Mouse (Mus musculus) liver, embryonic 16.5 days (tissue): ENCODE results near the gene Gm20431. TPM values are rescaled to one million over a fixed set of nuclear protein-coding genes. Genes with fewer than 3 reads are reported as not detected.

Experiments
- ATAC-seq: fragments of 200-750 bp; cut with Nextera tagmentation; 2 replicates; pipeline ENCODE4 v1.8.0; 2017; ENCODE audit warnings: low read depth, mild to moderate bottlenecking, moderate number of reproducible peaks, moderate library complexity
- H3K27ac ChIP-seq: fragments of 300-500 bp; sonication (generic); 2 replicates; pipeline ENCODE4 v1.5.1; 2014; ENCODE audit warnings: mild to moderate bottlenecking, low read length
- H3K27me3 ChIP-seq: fragments of 300-500 bp; sonication (generic); 2 replicates; pipeline ENCODE4 v1.6.1; 2014; ENCODE audit warnings: low read depth, low read length, mixed read lengths; ENCODE audit not compliant: control insufficient read depth, insufficient read depth
- H3K36me3 ChIP-seq: fragments of 300-500 bp; sonication (generic); 2 replicates; pipeline ENCODE4 v1.6.1; 2014; ENCODE audit warnings: mild to moderate bottlenecking; ENCODE audit not compliant: control insufficient read depth, insufficient read depth
- H3K4me1 ChIP-seq: fragments of 300-500 bp; sonication (generic); 2 replicates; pipeline ENCODE4 v1.6.1; 2014; ENCODE audit warnings: low read depth, low read length, mixed read lengths; ENCODE audit not compliant: control insufficient read depth
- H3K4me2 ChIP-seq: fragments of 300-500 bp; sonication (generic); 2 replicates; pipeline ENCODE4 v1.6.1; 2014; ENCODE audit warnings: low read depth, low read length, mixed read lengths
- H3K4me3 ChIP-seq: fragments of 300-500 bp; sonication (generic); 2 replicates; pipeline ENCODE4 v1.5.1; 2014; ENCODE audit warnings: low read depth, mild to moderate bottlenecking, low read length
- H3K9ac ChIP-seq: fragments of 300-500 bp; sonication (generic); 2 replicates; pipeline ENCODE4 v1.6.1; 2014; ENCODE audit warnings: low read depth, low read length
- H3K9me3 ChIP-seq: fragments of 300-500 bp; sonication (generic); replicated peaks from 2 replicates; pipeline ENCODE4 v1.6.1; 2016; ENCODE audit warnings: low read length; ENCODE audit not compliant: control insufficient read depth
- WGBS: fragments of 180-500 bp; shearing (Covaris S2); extraction: QIAGEN DNeasy Blood & Tissue Kit; methylation state at CpG from one replicate; pipeline ENCODE4 v1.1.7; 2014; ENCODE audit not compliant: insufficient replicate concordance; 5-methylcytosine and 5-hydroxymethylcytosine counted together
- polyA plus RNA-seq: library from polyadenylated mRNA; unstranded; fragments of >200 nt; fragmentation: Nextera tagmentation; extraction: Ambion mirVana; gene quantifications from 2 replicates; pipeline ENCODE4 v1.2.1, GENCODE M21; 2015

Gm20431 gene
- polyA plus RNA-seq, 1 experiment from 2014 or later, result not detected

DNA sequence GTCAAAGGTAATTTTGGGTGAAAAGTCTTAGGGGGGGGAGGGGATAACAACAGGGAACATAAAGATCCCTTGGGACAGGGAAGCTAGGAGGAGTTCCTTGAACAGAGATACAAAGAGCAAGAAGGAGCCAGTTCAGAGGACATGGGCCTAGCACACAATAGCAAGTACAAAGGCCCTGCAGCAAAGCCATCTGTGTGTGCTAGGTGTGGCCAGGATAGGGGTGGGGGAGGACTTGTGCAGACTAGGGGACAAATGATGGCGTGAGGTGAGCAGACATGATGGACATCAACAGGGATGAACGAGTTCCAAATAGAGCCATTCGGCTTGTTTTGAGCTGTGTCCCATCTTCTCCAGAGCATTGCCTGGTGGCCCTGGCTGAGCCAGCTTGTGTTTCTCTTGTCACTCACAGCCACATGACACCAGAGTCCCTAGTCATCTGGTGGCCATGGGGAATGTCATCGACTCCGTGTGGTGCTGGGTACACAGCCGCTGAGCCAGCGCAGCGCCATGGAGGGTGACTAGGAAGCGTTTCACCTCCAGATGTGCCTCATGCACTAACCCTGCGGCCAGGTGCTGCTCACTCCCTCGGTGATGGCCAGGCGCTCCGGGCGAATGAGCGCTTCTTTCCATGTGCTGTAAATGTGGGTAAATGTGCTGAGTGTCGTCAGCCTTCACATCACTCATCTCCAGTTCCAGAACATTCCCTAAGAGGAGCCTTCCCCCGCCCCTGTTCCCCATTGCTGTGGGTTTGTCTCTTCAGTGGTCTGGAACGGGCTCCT lies 89.7 kb downstream of the Gm20431 start:
- Histone ChIP-seq H3K27ac (no peak overlapping the region), H3K4me2 (no peak overlapping the region), H3K36me3 (no peaks in the 10 kb centered on the region), H3K27me3 (no peaks in the 10 kb centered on the region), H3K4me1 (no peaks in the 10 kb centered on the region), H3K4me3 (no peak overlapping the region), H3K9ac (no peak overlapping the region), H3K9me3 (no peaks in the 10 kb centered on the region)
- no peak for ATAC-seq
- WGBS, result 69% methylated on average over 18 of the region's 18 CpGs

DNA sequence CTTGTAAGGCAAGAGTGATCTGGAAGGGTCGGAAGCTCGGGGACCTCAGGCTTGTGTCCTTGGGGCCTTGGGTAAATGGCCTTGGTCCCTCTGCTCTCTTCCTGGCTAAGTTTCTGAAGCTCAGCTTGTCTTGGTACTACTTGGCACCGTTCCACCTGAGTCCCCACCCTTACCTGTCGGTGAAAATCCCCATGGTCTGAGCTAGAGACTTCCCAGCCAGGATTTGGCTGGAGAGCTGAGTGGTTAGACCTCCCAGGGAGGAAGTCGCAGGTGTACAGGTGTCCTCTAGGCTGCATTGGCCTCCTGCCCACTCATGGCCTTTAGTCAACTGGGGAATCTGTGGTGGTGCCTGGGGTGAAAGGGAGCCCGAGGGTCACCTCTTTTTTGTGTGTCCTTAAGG lies 90.5 kb downstream of the Gm20431 start:
- H3K27me3 ChIP-seq, result no peaks in the 10 kb centered on the region
- no peak overlapping the region for H3K4me3 ChIP-seq
- H3K9ac ChIP-seq, result no peak overlapping the region
- H3K27ac ChIP-seq, result no peak overlapping the region
- 69% methylated on average over 6 of the region's 6 CpGs for WGBS
- H3K4me2 ChIP-seq, result no peak overlapping the region
- H3K9me3 ChIP-seq, result no peaks in the 10 kb centered on the region
- no peaks in the 10 kb centered on the region for H3K4me1 ChIP-seq
- H3K36me3 ChIP-seq, result no peaks in the 10 kb centered on the region
- ATAC-seq, result no peak

DNA sequence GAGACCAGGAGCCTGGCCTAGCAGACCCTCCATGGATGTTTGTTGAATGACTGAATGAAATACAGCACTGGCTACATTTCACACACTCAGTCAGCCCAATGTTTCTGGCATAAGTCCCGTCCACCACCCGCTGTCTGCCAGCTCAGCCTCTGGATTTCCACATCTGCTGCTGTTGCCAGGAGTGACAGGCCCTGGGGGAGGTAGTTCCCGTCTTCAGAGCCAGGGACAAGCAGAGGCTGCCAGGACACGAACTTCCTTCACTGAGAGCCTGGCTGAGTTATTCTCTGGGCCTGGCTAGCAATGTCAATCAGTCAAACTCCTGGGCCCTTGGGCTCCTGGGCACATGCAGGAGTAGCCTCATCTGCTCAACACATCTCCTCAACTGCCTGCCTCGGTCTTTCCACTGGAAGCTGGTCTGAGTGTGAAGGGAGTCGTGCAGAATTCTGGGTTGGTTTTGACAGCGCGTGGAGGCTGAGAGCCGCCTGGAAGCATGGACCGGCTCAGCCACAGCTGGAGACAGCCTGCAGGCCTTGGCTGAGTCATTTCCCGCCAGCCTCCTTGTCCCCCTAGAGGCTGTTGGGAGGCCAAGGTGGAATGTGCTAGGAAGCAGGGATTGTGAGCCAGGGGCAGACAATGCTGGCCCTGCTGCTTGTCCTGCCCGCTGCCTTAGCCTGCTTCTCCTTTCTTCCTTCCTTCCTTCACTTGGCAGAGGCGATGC lies 91.2 kb downstream of the Gm20431 start:
- Histone ChIP-seq H3K4me1 (no peaks in the 10 kb centered on the region), H3K9ac (no peak overlapping the region)
- no peak for ATAC-seq

DNA sequence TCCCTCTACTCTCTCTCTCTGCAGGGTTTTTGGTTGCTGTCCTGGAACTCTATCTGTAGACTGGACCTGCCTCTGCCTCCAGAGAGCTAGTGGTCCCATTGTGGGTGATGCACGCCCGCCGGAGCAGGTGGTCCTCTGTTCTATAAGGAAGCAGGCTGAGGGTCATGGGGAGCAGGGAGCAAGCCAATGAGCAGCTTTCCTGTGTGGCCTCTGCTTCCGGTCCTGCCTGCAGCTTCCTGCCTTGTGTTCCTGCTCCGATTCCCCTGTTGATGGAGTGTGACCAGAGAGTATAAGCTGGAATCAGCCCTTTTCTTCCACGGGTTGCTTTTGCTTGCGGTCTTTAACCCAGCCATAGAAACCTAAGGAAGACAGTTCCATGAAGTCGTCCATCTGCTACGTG lies 93.2 kb downstream of the Gm20431 start:
- Histone ChIP-seq H3K4me2 (no peak overlapping the region), H3K27ac (no peak overlapping the region), H3K9me3 (no peaks in the 10 kb centered on the region), H3K9ac (no peak overlapping the region), H3K27me3 (no peaks in the 10 kb centered on the region), H3K4me1 (no peaks in the 10 kb centered on the region; the same call in 1 of the 2 replicates), H3K36me3 (no peaks in the 10 kb centered on the region), H3K4me3 (no peak overlapping the region)
- 59% methylated on average over 9 of the region's 9 CpGs for WGBS
- no peak for ATAC-seq

More for the DNA sequence above, 91.2 kb downstream of the Gm20431 start:
- Histone ChIP-seq H3K27ac (no peak overlapping the region), H3K27me3 (no peaks in the 10 kb centered on the region), H3K36me3 (no peaks in the 10 kb centered on the region), H3K4me3 (no peak overlapping the region), H3K4me2 (no peak overlapping the region), H3K9me3 (no peaks in the 10 kb centered on the region)
- 58% methylated on average over 13 of the region's 13 CpGs for WGBS

DNA sequence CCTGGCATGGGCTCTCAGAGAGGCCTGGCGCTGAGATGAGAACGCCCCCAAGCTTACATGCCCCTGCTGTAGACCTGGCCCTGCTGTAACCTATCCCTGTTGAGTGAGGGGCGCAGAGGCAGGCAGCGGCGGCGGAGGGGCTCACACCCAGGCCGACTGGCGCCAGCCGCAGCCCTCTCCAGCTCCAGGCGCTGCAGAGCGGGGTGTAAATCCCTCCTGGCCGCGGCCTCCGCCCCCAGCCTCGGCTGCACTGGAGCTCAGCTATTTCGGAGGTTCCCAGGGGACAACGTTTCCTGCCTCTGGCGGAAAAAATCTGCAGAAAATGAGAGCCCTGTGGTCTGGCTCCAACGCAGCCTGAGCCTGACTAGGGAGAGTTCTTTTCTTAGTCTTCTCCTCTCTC lies 95.6 kb downstream of the Gm20431 start:
- Histone ChIP-seq H3K4me2 (peak overlapping the region; percentile 2), H3K4me3 (peak overlapping the region; percentile 14), H3K36me3 (no peaks in the 10 kb centered on the region), H3K27me3 (no peaks in the 10 kb centered on the region; the same call in 1 of the 2 replicates), H3K9me3 (no peaks in the 10 kb centered on the region), H3K27ac (peak overlapping the region; percentile 27; the same call in 1 of the 2 replicates), H3K4me1 (no peaks in the 10 kb centered on the region; the same call in 1 of the 2 replicates), H3K9ac (peak overlapping the region; percentile 4; the same call in 1 of the 2 replicates)
- peak; percentile 20; the same call in 1 of the 2 replicates for ATAC-seq
- 28% methylated on average over 19 of the region's 19 CpGs for WGBS

DNA sequence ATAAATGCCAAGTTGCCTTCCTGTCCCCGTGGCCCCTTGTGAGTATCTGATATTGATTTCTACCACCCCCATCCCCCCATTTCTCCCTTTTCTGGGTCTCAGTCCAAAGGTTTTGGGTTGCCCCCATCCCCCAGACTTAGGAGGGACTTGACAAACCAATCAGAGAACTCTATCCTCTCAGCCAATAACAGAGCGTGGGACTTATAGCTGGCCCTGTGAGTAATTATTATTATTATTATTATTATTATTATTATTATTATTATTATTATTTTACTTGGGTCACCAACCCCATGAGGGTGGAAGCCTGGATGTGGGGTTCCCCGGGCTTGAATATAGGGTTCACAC lies 96.0 kb downstream of the Gm20431 start:
- WGBS, result 54% methylated on average over 3 of the region's 3 CpGs
- peak; percentile 69 for ATAC-seq
- Histone ChIP-seq H3K4me1 (no peaks in the 10 kb centered on the region; the same call in 1 of the 2 replicates), H3K36me3 (no peaks in the 10 kb centered on the region), H3K9ac (no peak overlapping the region), H3K27me3 (peaks cover 3% of the 10 kb centered on the region), H3K4me3 (peak overlapping the region; percentile 14; the same call in 1 of the 2 replicates), H3K27ac (peak overlapping the region; percentile 28; the same call in 1 of the 2 replicates), H3K4me2 (peak overlapping the region; percentile 2), H3K9me3 (no peaks in the 10 kb centered on the region)

DNA sequence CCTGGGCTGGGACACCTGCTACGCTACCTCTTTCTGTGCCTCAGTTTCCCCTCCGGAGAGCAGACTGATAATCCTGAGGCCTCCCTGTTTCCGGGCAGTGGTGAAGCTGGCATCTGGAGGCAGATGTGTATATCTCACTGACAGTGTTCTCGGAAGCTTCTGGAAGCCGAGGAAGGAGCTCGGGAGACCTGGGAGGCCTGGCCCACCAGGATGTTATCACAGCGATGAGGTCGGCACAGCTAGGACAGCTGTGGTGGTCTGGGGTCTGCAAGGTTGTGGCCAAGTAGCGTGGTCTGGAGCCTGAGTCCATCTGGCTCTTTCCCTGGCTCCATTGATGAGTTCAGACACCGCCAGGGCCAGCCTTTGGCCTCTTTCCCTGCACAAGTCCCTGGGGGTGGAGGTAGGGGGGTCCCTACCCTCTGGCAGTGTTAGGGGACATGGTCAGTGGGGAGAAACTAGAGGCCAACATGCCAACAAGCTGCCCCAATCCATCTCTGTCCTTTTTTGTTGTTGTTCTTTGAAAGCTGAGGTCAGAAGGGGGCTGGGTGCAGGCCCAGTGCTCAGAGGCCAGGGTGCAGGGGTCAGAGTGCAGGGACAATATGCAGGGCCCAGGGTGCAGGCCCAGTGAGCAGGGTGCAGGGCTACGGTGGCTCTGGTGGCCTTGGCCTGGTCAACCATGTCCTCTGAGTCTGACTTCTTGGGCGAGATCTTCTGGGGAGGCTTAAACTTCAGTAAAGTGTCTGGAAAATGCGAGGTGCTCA lies 96.6 kb downstream of the Gm20431 start:
- Histone ChIP-seq H3K4me3 (no peak overlapping the region), H3K9me3 (no peaks in the 10 kb centered on the region), H3K4me2 (no peak overlapping the region; the same call in 1 of the 2 replicates), H3K27ac (peak overlapping the region; percentile 63), H3K4me1 (no peaks in the 10 kb centered on the region; the same call in 1 of the 2 replicates), H3K27me3 (peaks cover 8% of the 10 kb centered on the region), H3K36me3 (no peaks in the 10 kb centered on the region), H3K9ac (no peak overlapping the region)
- peak; percentile 92 for ATAC-seq
- 61% methylated on average over 13 of the region's 13 CpGs for WGBS

DNA sequence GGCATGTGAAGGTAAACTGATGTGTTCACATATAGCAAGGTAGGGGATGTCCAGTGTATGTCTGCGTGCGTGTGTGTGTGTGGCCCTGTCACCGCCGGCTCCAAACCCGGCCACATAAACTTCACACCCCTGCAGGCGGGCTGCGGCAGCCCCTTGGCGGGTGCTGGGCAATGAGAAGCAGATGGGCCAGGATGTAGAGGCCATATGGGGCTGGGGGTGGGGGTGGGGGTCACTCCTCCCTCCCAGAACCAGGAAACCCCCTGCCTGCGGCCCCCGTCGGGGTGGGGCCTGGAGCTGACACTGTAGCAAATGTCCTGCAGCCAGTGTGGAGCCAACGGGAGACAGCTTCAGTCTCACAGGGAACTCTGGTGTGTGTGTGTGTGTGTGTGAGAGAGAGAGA lies 97.6 kb downstream of the Gm20431 start:
- Histone ChIP-seq H3K27me3 (peaks cover 14% of the 10 kb centered on the region), H3K9me3 (no peaks in the 10 kb centered on the region), H3K9ac (no peak overlapping the region), H3K4me3 (no peak overlapping the region), H3K27ac (no peak overlapping the region), H3K36me3 (no peaks in the 10 kb centered on the region), H3K4me1 (no peaks in the 10 kb centered on the region; the same call in none of the 2 replicates), H3K4me2 (no peak overlapping the region)
- 48% methylated on average over 12 of the region's 12 CpGs for WGBS
- no peak for ATAC-seq
